Mouse (Mus musculus) heart, embryonic 11.5 days (tissue): ENCODE measurements around the gene Pate4. TPM values are rescaled to one million over a fixed set of nuclear protein-coding genes. Genes with fewer than 3 reads are reported as not detected.
A peak's percentile ranks its signal among the peaks of the same experiment; 100 is the strongest.

Experiments
- ATAC-seq: fragments of 200-750 bp; cut with Nextera tagmentation; replicated peaks from 2 replicates; pipeline ENCODE4 v1.8.0; 2017; ENCODE audit warnings: moderate library complexity; ENCODE audit not compliant: insufficient number of reproducible peaks, low FRiP score, low TSS enrichment
- H3K27ac ChIP-seq: fragments of 300-500 bp; sonication (generic); 2 replicates; pipeline ENCODE4 v1.5.1; 2014; ENCODE audit warnings: mild to moderate bottlenecking, low read depth, low read length
- H3K27me3 ChIP-seq: fragments of 300-500 bp; sonication (generic); 2 replicates; pipeline ENCODE4 v1.6.1; 2014; ENCODE audit warnings: mild to moderate bottlenecking, low read length, mixed read lengths; ENCODE audit not compliant: control insufficient read depth, insufficient read depth
- H3K36me3 ChIP-seq: fragments of 300-500 bp; sonication (generic); 2 replicates; pipeline ENCODE4 v1.6.1; 2014; ENCODE audit warnings: mild to moderate bottlenecking, low read length, moderate library complexity, mixed read lengths; ENCODE audit not compliant: control insufficient read depth, insufficient read depth
- H3K4me1 ChIP-seq: fragments of 300-500 bp; sonication (generic); 2 replicates; pipeline ENCODE4 v1.6.1; 2014; ENCODE audit warnings: low read length; ENCODE audit not compliant: control insufficient read depth, insufficient read depth
- H3K4me2 ChIP-seq: fragments of 300-500 bp; sonication (generic); 2 replicates; pipeline ENCODE4 v1.6.1; 2014; ENCODE audit warnings: mild to moderate bottlenecking, moderate library complexity
- H3K4me3 ChIP-seq: fragments of 300-500 bp; sonication (generic); 2 replicates; pipeline ENCODE4 v1.5.1; 2014; ENCODE audit warnings: low read depth, low read length
- H3K9ac ChIP-seq: fragments of 300-500 bp; sonication (generic); 2 replicates; pipeline ENCODE4 v1.6.1; 2014; ENCODE audit warnings: mild to moderate bottlenecking, low read depth, low read length, moderate library complexity
- H3K9me3 ChIP-seq: fragments of 300-500 bp; sonication (generic); replicated peaks from 2 replicates; pipeline ENCODE4 v1.6.1; 2016; ENCODE audit warnings: low read length; ENCODE audit not compliant: control insufficient read depth
- WGBS: fragments of 180-500 bp; shearing (Covaris S2); extraction: QIAGEN DNeasy Blood & Tissue Kit; methylation state at CpG from one replicate; pipeline ENCODE4 v1.1.7; 2014; ENCODE audit not compliant: insufficient replicate concordance; 5-methylcytosine and 5-hydroxymethylcytosine counted together
- polyA plus RNA-seq: library from polyadenylated mRNA; unstranded; fragments of >200 nt; fragmentation: Nextera tagmentation; extraction: Ambion mirVana; gene quantifications from 2 replicates; pipeline ENCODE4 v1.2.1, GENCODE M21; 2014

Pate4 gene
- polyA plus RNA-seq, 1 experiment from 2014 or later: not detected

GRCm38 (mm10) chr9:35558257-35559008, 53.3 kb downstream of the Pate4 start, which contains the start of the genes Ddx25 and Pus3:
Ddx25 (minus strand) TSS chr9:35558528.
Pus3 (plus strand) TSS chr9:35558595.
- peak within 1 kb of the TSS; percentile 86 for H3K9ac ChIP-seq
- H3K4me2 ChIP-seq: peak within 1 kb of the TSS; percentile 78
- peak within 1 kb of the TSS; percentile 87 for H3K4me3 ChIP-seq
- WGBS: 1% methylated on average over 59 of the region's 59 CpGs
- peaks cover 7% of the 10 kb centered on the region; the same call in 1 of the 2 replicates for H3K27me3 ChIP-seq
- ATAC-seq: peak; percentile 70
- H3K9me3 ChIP-seq: no peaks in the 10 kb centered on the region
- peak within 1 kb of the TSS; percentile 46; the same call in 1 of the 2 replicates for H3K27ac ChIP-seq
- peaks cover 7% of the 10 kb centered on the region; the same call in 1 of the 2 replicates for H3K4me1 ChIP-seq
- H3K36me3 ChIP-seq: peaks cover 8% of the 10 kb centered on the region

Other genes starting within 250 kb of the Pate4 start
- gene Cdon, start 190.8 kb downstream of the Pate4 start, polyA plus RNA-seq: 4.4 and 6.1 TPM in 2 replicates
- not detected in 2 replicates for gene Gm1113, start 93.7 kb downstream of the Pate4 start, polyA plus RNA-seq
- 2.5 TPM in 2 replicates for gene Ddx25, start 53.4 kb downstream of the Pate4 start, polyA plus RNA-seq
- gene Pus3, start 53.3 kb downstream of the Pate4 start, polyA plus RNA-seq: 16.8 and 17.6 TPM in 2 replicates
- 0.46 and 0.73 TPM in 2 replicates for gene Pate2, start 41.7 kb downstream of the Pate4 start, polyA plus RNA-seq
- gene Hyls1, start 41.5 kb downstream of the Pate4 start, polyA plus RNA-seq: 15.4 and 16.0 TPM in 2 replicates
- not detected in 2 replicates for gene Pate3, start 36.3 kb upstream of the Pate4 start, polyA plus RNA-seq
- gene Pate1, start 75.4 kb upstream of the Pate4 start, polyA plus RNA-seq: not detected in 2 replicates
- not detected in 2 replicates for gene Gm17677, start 129.1 kb upstream of the Pate4 start, polyA plus RNA-seq
- gene Gm17727, start 166.2 kb upstream of the Pate4 start, polyA plus RNA-seq: not detected in 2 replicates
- gene Gm27235, start 178.2 kb upstream of the Pate4 start, polyA plus RNA-seq: not detected in 2 replicates
- gene D730048I06Rik, start 178.2 kb upstream of the Pate4 start, polyA plus RNA-seq: not detected in 2 replicates
- gene 9230110F15Rik, start 232.2 kb upstream of the Pate4 start, polyA plus RNA-seq: not detected in 2 replicates